Mouse (Mus musculus) frontal cortex, adult 2 months (tissue): ENCODE data around the gene Igf2bp1. TPM values are rescaled to one million over a fixed set of nuclear protein-coding genes. Genes with fewer than 3 reads are reported as not detected.

Experiments
- DNase-seq, 2 experiments: peaks; one replicate each; pipeline ENCODE4 v3.0.0; 2022; ENCODE audit warnings: low spot score in 1 of 2; ENCODE audit errors: extremely low spot score in 1 of 2
- polyA plus RNA-seq: library from polyadenylated mRNA; depleted of rRNA; stranded (reverse); fragments of >200 nt; gene quantifications from 2 replicates; pipeline ENCODE4 v1.2.3, GENCODE M21; 2012; rRNA removed

Igf2bp1 gene
- polyA plus RNA-seq, 1 experiment = 0.18 TPM

- no peak for DNase-seq
These were observed 97.8 kb downstream of the Igf2bp1 start for GRCm38 (mm10) chr11:95907805-95908524.

Other genes starting within 250 kb of the Igf2bp1 start
- 68.7 and 70.4 TPM in 2 replicates for gene Phospho1, start 181.4 kb downstream of the Igf2bp1 start, polyA plus RNA-seq
- gene Gngt2, start 168.7 kb downstream of the Igf2bp1 start, polyA plus RNA-seq = 7.2 and 9.4 TPM in 2 replicates
- 9.6 and 11.2 TPM in 2 replicates for gene Abi3, start 163.5 kb downstream of the Igf2bp1 start, polyA plus RNA-seq
- gene B4galnt2, start 91.0 kb downstream of the Igf2bp1 start, polyA plus RNA-seq = not detected in 2 replicates
- not detected in 2 replicates for gene Gip, start 18.6 kb upstream of the Igf2bp1 start, polyA plus RNA-seq
- 84.2 and 87.0 TPM in 2 replicates for gene Snf8, start 28.9 kb upstream of the Igf2bp1 start, polyA plus RNA-seq
- gene Ube2z, start 59.4 kb upstream of the Igf2bp1 start, polyA plus RNA-seq = 45.3 and 50.3 TPM in 2 replicates
- 410 and 500 TPM in 2 replicates for gene Atp5g1, start 69.7 kb upstream of the Igf2bp1 start, polyA plus RNA-seq
- gene Calcoco2, start 106.0 kb upstream of the Igf2bp1 start, polyA plus RNA-seq = not detected in 2 replicates
- 0.06 and 0.61 TPM in 2 replicates for gene Ttll6, start 127.8 kb upstream of the Igf2bp1 start, polyA plus RNA-seq
- gene Hoxb13, start 188.4 kb upstream of the Igf2bp1 start, polyA plus RNA-seq = not detected in 2 replicates